Mouse (Mus musculus): ENCODE results near the gene Brca2. TPM values are rescaled to one million over a fixed set of nuclear protein-coding genes. Genes with fewer than 3 reads are reported as not detected.
A peak's percentile ranks its signal among the peaks of the same experiment; 100 is the strongest.

Gene Brca2
- total and polyA plus RNA-seq, 3 experiments: 13.8 to 24.0 (median 17.1) TPM

DNA sequence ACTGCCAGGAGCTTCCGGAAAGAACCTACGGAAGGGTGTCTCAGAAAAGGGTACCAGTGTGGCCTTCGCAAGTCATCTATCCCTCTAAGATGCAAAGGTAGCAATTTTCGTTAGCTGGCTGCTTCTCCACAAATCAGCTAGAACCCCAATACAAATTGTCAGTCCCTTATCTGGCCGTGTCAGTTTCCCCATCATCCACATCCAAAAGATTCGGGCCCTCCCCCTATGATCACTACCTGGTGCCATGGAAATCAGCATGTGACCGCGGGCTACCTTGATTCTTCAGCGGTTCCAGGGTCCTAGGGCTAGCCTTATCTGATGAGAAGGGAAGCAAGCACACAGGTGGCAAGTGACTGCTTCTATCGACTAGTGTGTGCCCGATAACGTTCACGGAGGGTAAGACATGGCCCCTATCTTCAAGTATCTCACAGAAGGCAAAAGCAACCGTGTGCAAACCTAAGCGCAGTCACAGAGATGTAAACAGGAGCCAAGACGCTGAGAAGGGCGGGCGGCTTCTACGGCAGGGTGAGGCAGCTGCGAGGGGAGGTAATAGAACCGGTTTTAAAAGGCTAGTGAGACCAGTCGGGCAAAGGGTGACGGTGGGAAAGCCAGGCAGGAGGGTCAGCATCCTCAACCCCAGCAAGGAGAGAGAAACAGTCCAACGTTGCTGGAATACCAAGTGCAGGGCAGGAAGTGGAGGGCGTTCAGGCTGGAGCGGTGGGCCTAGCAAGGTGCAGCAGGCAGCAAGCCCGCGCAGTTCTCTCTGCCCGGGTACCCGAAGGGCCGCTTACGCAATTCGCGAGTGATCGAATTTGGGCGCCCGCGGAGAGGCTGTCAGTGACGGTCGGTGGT is 70.7 kb downstream of the Brca2 start:
- peak overlapping the region; percentile 92 for H3K27ac ChIP-seq (ENCODE audit: insufficient read depth, low read depth)

More for the DNA sequence above, 70.7 kb downstream of the Brca2 start:
- Histone ChIP-seq H3K4me1 (ENCODE audit: control insufficient read depth in 1 of 2, insufficient read depth in 2 of 2) (peaks cover 10 to 38% of the 10 kb centered on the region in 2 experiments), H3K9me3 (replicated peaks; ENCODE audit: low read length) (peaks cover 3% of the 10 kb centered on the region), H3K4me3 (replicated peaks in 1 of 3; ENCODE audit: low read depth in 2 of 3, low read length in 2 of 3, poor library complexity in 1 of 3) (peak overlapping the region; percentile 81 to 95 (median 87)), H3K79me2 (replicated peaks; ENCODE audit: control insufficient read depth, extremely low read depth, insufficient read depth, poor library complexity, severe bottlenecking) (peaks cover 15% of the 10 kb centered on the region), H3K36me3 (replicated peaks in 1 of 2; ENCODE audit: control insufficient read depth in 1 of 2, insufficient read depth in 1 of 2, low read length in 1 of 2) (peaks cover 0 to 26% of the 10 kb centered on the region in 2 experiments), H3K9ac (ENCODE audit: insufficient read depth, low read depth) (peak overlapping the region; percentile 85), H3K27me3 (replicated peaks) (no peaks in the 10 kb centered on the region), H3K4me2 (ENCODE audit: insufficient read depth, low read depth, poor library complexity, severe bottlenecking) (peak overlapping the region; percentile 68)
- dilution Hi-C loops (cut with MboI; ENCODE audit: extremely low pct_ligation_motif_present, extremely low pct_unique_long_range_greater_than_20kb, low sequenced_read_pairs): no loop called here
- peak; percentile 76 for TF ChIP-seq UBTF (IDR thresholded peaks at IDR 0.05; ENCODE audit: low read depth, low read length)
- TF ChIP-seq POLR2AphosphoS2 (IDR thresholded peaks at IDR 0.05; ENCODE audit: low read depth, low read length): no peak
- TF ChIP-seq CHD1 (IDR thresholded peaks at IDR 0.05; ENCODE audit: low read depth, low read length): no peak
- TF ChIP-seq JUND (conservative IDR thresholded peaks at IDR 0.05; ENCODE audit: low read depth, low read length): no peak
- no peak for TF ChIP-seq RAD21 (IDR thresholded peaks at IDR 0.05; ENCODE audit: low read depth, low read length)
- TF ChIP-seq E2F4 (IDR thresholded peaks at IDR 0.05; ENCODE audit: insufficient replicate concordance, low read depth, low read length): no peak
- no peak for TF ChIP-seq CTCF (conservative IDR thresholded peaks at IDR 0.05 in 1 of 2, IDR thresholded peaks at IDR 0.05 in 1 of 2; ENCODE audit: low read depth in 2 of 2, low read length in 2 of 2)
- TF ChIP-seq GABPA (IDR thresholded peaks at IDR 0.05; ENCODE audit: insufficient replicate concordance, low read depth, low read length): no peak
- TF ChIP-seq KAT2A (IDR thresholded peaks at IDR 0.05; ENCODE audit: insufficient replicate concordance, low read length): no peak
- no peak for TF ChIP-seq PAX5 (IDR thresholded peaks at IDR 0.05; ENCODE audit: low read length)
- 0 out of 2 replicates have a peak, but pooled peaks have one; percentile 9 for TF ChIP-seq ELF1 (IDR thresholded peaks at IDR 0.05; ENCODE audit: low read depth, low read length)
- no peak for TF ChIP-seq USF2 (conservative IDR thresholded peaks at IDR 0.05; ENCODE audit: low read depth, low read length)
- no peak for TF ChIP-seq POLR2A (IDR thresholded peaks at IDR 0.05; ENCODE audit: low read depth, low read length)
- TF ChIP-seq BHLHE40 (IDR thresholded peaks at IDR 0.05; ENCODE audit: low read depth, low read length): peak; percentile 70
- no peak for TF ChIP-seq RCOR1 (conservative IDR thresholded peaks at IDR 0.05; ENCODE audit: low read depth, low read length)
- no peak for TF ChIP-seq NRF1 (IDR thresholded peaks at IDR 0.05; ENCODE audit: low read depth, low read length)
- TF ChIP-seq ZMIZ1 (IDR thresholded peaks at IDR 0.05; ENCODE audit: low read depth, low read length): no peak
- peak; percentile 37; the same call in 1 of the 2 replicates for TF ChIP-seq SIN3A (IDR thresholded peaks at IDR 0.05; ENCODE audit: low read length)
- TF ChIP-seq MXI1 (IDR thresholded peaks at IDR 0.05; ENCODE audit: low read depth, low read length): peak; percentile 76
- TF ChIP-seq ZC3H11A (IDR thresholded peaks at IDR 0.05; ENCODE audit: low read depth, low read length): no peak
- peak; percentile 15; the same call in 1 of the 2 replicates for TF ChIP-seq TCF12 (IDR thresholded peaks at IDR 0.05; ENCODE audit: low read depth, low read length)
- TF ChIP-seq ZKSCAN1 (IDR thresholded peaks at IDR 0.05; ENCODE audit: borderline replicate concordance, low read depth, low read length): no peak
- TF ChIP-seq CHD2 (IDR thresholded peaks at IDR 0.05; ENCODE audit: low read length): no peak
- TF ChIP-seq ETS1 (conservative IDR thresholded peaks at IDR 0.05; ENCODE audit: low read depth, low read length): peak; percentile 5
- TF ChIP-seq IRF4 (IDR thresholded peaks at IDR 0.05; ENCODE audit: low read depth, low read length): no peak
- TF ChIP-seq TBP (conservative IDR thresholded peaks at IDR 0.05; ENCODE audit: low read depth, low read length): no peak
- TF ChIP-seq EP300 (IDR thresholded peaks at IDR 0.05; ENCODE audit: low read length): peak; percentile 3; the same call in 1 of the 2 replicates
- no peak; the same call in 1 of the 2 replicates for TF ChIP-seq HCFC1 (IDR thresholded peaks at IDR 0.05; ENCODE audit: low read depth, low read length)
- TF ChIP-seq MAFK (IDR thresholded peaks at IDR 0.05; ENCODE audit: insufficient replicate concordance, low read length): no peak
- no peak for TF ChIP-seq MEF2A (IDR thresholded peaks at IDR 0.05; ENCODE audit: borderline replicate concordance, low read depth, low read length)
- TF ChIP-seq USF1 (IDR thresholded peaks at IDR 0.05; ENCODE audit: low read depth, low read length): peak; percentile 40
- TF ChIP-seq MAX (IDR thresholded peaks at IDR 0.05; ENCODE audit: low read length): peak; percentile 25; the same call in 1 of the 2 replicates
- TF ChIP-seq SMC3 (IDR thresholded peaks at IDR 0.05; ENCODE audit: low read depth, low read length): no peak
- no peak for TF ChIP-seq JUN (IDR thresholded peaks at IDR 0.05; ENCODE audit: insufficient read depth, low read depth, low read length)
- TF ChIP-seq ZNF384 (IDR thresholded peaks at IDR 0.05; ENCODE audit: low read depth, low read length): no peak
- no peak for TF ChIP-seq MAZ (IDR thresholded peaks at IDR 0.05; ENCODE audit: low read depth, low read length)
- no peak; the same call in 1 of the 2 replicates for TF ChIP-seq NELFE (IDR thresholded peaks at IDR 0.05; ENCODE audit: low read depth, low read length)
- peak; percentile 32; the same call in 1 of the 2 replicates for TF ChIP-seq MYC (IDR thresholded peaks at IDR 0.05; ENCODE audit: low read depth, low read length)
- DNase-seq (ENCODE audit: extremely low read depth): peak; percentile 58
- in situ Hi-C loops (cut with MboI; ENCODE audit: low pct_ligation_motif_present, low pct_unique_long_range_greater_than_20kb, low sequenced_read_pairs): no loop called here
